Mouse (Mus musculus) G1E (cell line): ENCODE measurements at regions not wholly inside any gene's neighbourhood (a gene's known extent, or its start where the extent isn't known, plus 50 kb on each side); places are given as distances from the start of the nearest gene placed in this dataset.

Experiments
- ATAC-seq: 2 replicates; pipeline ENCODE4 v1.8.0; 2016; ENCODE audit warnings: mild to moderate bottlenecking; ENCODE audit not compliant: insufficient number of reproducible peaks, poor library complexity, low FRiP score, severe bottlenecking; ENCODE audit errors: extremely low read depth
- DNase-seq: peaks from one replicate; pipeline ENCODE4 v3.0.0; 2012; ENCODE audit warnings: low spot score
- H3K27me3 ChIP-seq: 2 replicates; pipeline ENCODE4 v1.6.1; 2012; ENCODE audit warnings: mild to moderate bottlenecking, low read length, inconsistent platforms; ENCODE audit not compliant: insufficient read depth
- H3K36me3 ChIP-seq: replicated peaks from 2 replicates; pipeline ENCODE3; 2012; ENCODE audit warnings: mild to moderate bottlenecking, inconsistent platforms
- H3K4me1 ChIP-seq: 2 replicates; pipeline ENCODE4 v1.6.1; 2012; ENCODE audit warnings: low read depth, low read length, inconsistent platforms, mixed read lengths; ENCODE audit not compliant: insufficient read depth
- H3K4me3 ChIP-seq: 2 replicates; pipeline ENCODE4 v1.5.1; 2012; ENCODE audit warnings: low read depth, mild to moderate bottlenecking, inconsistent platforms, low read length, moderate library complexity, mixed read lengths
- H3K9me3 ChIP-seq: replicated peaks from 2 replicates; pipeline ENCODE4 v1.6.1; 2012; ENCODE audit warnings: inconsistent platforms
- CTCF ChIP-seq: IDR thresholded peaks from 2 replicates; pipeline ENCODE4 v1.5.1; 2012; ENCODE audit warnings: low read depth, low read length, inconsistent platforms, mixed read lengths
- GATA1 ChIP-seq: IDR thresholded peaks from 2 replicates; pipeline ENCODE4 v1.6.1; 2012; ENCODE audit warnings: borderline replicate concordance, low read length, inconsistent platforms, mixed read lengths
- GATA2 ChIP-seq: IDR thresholded peaks from 2 replicates; pipeline ENCODE4 v1.6.1; 2012; ENCODE audit warnings: low read depth, low read length, inconsistent platforms, borderline replicate concordance
- POLR2AphosphoS5 ChIP-seq: IDR thresholded peaks from 2 replicates; pipeline ENCODE4 v1.6.1; 2012; ENCODE audit warnings: low read depth, low read length, inconsistent platforms; ENCODE audit not compliant: insufficient replicate concordance
- TAL1 ChIP-seq: conservative IDR thresholded peaks from 2 replicates; pipeline ENCODE4 v1.6.1; 2012; ENCODE audit warnings: low read depth, low read length, inconsistent platforms, mixed read lengths

- H3K4me1 ChIP-seq: no peaks in the 10 kb centered on the region
- H3K9me3 ChIP-seq: peaks cover 39% of the 10 kb centered on the region
- H3K36me3 ChIP-seq: no peaks in the 10 kb centered on the region
- no peak for TF ChIP-seq TAL1
- TF ChIP-seq GATA1: no peak
- no peak for TF ChIP-seq CTCF
- TF ChIP-seq GATA2: no peak
- no peak for TF ChIP-seq POLR2AphosphoS5
- ATAC-seq (no peak), DNase-seq (no peak)
- no peak overlapping the region for H3K4me3 ChIP-seq
- no peaks in the 10 kb centered on the region for H3K27me3 ChIP-seq
Observed at GRCm38 (mm10) chr1:42229711-42230110, 465.9 kb upstream of the Pou3f3 start.

DNA sequence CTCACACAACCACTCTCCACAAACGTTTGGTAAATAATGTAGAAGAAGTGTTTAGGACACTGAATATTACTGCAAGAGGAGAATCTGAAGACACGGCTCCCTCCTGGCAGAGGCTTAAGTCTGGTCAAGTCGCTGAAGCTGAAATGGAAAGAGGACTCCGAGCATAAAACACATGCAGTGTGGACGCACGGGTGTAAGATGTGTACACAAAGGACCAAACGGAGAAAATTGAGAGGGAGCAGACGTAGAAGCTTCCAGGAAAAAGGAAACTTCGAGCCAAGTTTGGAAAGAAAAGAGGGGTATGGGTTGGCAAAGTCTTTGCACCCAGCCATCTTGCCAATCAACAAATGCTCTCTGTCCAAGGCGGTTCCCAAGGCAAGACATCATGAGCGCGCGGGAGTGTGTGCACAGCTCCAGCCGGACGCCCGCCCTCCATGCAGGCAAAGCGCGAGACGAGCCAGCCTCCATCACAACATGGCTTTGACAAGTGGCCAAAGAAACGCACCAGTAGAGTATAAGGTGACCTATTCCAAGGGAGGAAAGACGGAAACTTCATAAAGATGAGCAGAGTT lies 465.0 kb upstream of the Pou3f3 start:
- Histone ChIP-seq H3K4me3 (no peak overlapping the region), H3K9me3 (peaks cover 42% of the 10 kb centered on the region), H3K36me3 (no peaks in the 10 kb centered on the region), H3K4me1 (no peaks in the 10 kb centered on the region), H3K27me3 (no peaks in the 10 kb centered on the region)
- no peak for DNase-seq
- no peak for TF ChIP-seq CTCF
- no peak for TF ChIP-seq GATA1
- TF ChIP-seq TAL1: no peak
- ATAC-seq: no peak

DNA sequence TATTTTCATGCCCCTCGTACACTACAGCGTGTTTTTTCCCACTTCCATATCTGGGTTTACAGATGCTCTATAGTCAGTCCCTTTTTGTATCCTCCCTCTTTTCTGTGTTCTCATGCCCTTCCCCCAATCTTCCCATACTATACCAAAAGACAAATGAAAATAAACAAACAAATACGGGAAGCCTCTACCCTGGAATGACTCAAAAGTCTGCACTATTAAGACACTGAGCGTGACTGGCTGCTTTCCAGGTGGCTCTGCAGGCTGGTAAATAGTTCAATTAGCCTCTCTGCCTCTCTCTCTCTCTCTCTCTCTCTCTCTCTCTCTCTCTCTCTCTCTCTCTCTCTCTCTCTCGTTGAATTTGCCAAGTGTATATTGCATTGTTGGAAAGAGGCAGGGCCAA lies 464.5 kb upstream of the Pou3f3 start:
- H3K36me3 ChIP-seq: no peaks in the 10 kb centered on the region
- H3K4me1 ChIP-seq: no peaks in the 10 kb centered on the region
- peaks cover 38% of the 10 kb centered on the region for H3K9me3 ChIP-seq
- DNase-seq (no peak), ATAC-seq (no peak)
- H3K4me3 ChIP-seq: no peak overlapping the region
- no peaks in the 10 kb centered on the region for H3K27me3 ChIP-seq
- TF ChIP-seq TAL1 (no peak), CTCF (no peak), POLR2AphosphoS5 (no peak), GATA1 (no peak), GATA2 (no peak)

DNA sequence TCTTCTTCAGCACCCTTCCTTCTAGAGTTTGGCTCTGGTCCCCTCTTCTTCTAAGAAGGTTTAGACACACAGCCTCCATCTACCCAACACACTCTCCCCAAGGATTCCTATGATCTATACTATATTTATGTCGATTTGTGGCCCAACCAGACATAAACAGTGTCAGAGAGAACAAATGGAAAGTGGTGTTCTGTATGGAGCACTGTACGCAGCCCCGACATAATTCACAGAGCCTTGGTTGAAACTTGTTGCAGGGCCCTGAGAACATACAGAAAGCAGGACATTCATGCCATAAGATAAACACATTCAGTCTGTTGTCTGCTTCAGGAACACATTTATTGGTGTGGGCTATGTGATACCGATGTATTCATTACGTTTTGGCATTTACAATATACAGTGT lies 463.7 kb upstream of the Pou3f3 start:
- no peak overlapping the region for H3K4me3 ChIP-seq
- no peaks in the 10 kb centered on the region for H3K36me3 ChIP-seq

DNA sequence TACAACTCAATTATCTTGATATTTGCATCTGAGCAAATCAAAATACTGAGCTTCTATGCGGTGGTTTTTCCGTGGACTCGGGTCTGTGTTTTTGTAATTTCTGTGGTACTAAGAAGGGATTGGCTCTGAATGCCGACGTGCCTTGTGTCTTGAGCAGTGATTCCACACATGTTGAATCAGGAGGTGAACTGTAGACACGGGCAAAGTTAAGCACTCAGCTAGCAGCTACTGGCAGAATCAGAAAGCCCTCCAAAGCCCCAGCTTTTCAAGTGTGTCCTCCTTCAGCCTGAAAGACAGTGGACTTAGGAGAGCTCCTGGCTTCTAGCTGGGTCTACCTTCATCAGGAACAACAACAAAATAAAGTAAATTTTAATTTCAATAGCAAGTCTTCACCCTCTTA lies 462.9 kb upstream of the Pou3f3 start:
- Histone ChIP-seq H3K27me3 (no peaks in the 10 kb centered on the region), H3K9me3 (peaks cover 35% of the 10 kb centered on the region), H3K4me3 (no peak overlapping the region), H3K36me3 (no peaks in the 10 kb centered on the region), H3K4me1 (no peaks in the 10 kb centered on the region)
- ATAC-seq: no peak
- TF ChIP-seq CTCF: no peak
- no peak for TF ChIP-seq GATA1
- TF ChIP-seq POLR2AphosphoS5: no peak
- no peak for DNase-seq

More for the DNA sequence above, 463.7 kb upstream of the Pou3f3 start:
- DNase-seq (no peak), ATAC-seq (no peak)
- Histone ChIP-seq H3K9me3 (peaks cover 37% of the 10 kb centered on the region), H3K4me1 (no peaks in the 10 kb centered on the region), H3K27me3 (no peaks in the 10 kb centered on the region)
- TF ChIP-seq CTCF (no peak), GATA2 (no peak)

- Histone ChIP-seq H3K4me3 (no peak overlapping the region), H3K36me3 (no peaks in the 10 kb centered on the region), H3K27me3 (no peaks in the 10 kb centered on the region), H3K9me3 (peaks cover 33% of the 10 kb centered on the region), H3K4me1 (no peaks in the 10 kb centered on the region)
- DNase-seq (no peak), ATAC-seq (no peak)
- no peak for TF ChIP-seq CTCF
- no peak for TF ChIP-seq GATA1
- TF ChIP-seq TAL1: no peak
- no peak for TF ChIP-seq GATA2
- no peak for TF ChIP-seq POLR2AphosphoS5
Observed at GRCm38 (mm10) chr1:42233289-42233688, 462.3 kb upstream of the Pou3f3 start.

DNA sequence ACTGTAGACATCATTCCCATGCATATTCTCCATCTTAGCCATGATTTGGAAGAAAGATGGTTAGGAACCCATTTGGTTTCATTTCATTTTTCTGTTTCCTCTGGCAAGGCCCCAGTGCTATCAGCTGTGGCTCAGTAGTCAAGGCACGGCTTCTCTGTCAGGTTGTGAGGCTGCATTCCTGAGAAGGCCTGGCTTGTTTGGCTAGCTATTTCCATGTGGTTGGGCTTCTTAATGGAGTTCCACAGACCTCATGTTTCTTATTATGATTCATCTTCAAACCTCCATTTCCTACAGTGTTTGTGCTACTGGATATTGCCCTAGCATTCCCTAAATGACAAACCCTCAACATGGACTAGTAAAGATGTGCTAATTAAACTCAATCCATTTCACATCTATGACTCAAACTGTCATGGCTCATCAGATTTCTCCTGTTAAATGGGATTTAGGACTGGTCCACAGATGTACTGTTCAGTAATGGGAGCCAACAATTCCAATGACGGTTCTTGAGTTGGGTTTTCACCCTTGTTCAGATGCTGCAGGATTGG lies 459.0 kb upstream of the Pou3f3 start:
- ATAC-seq (no peak), DNase-seq (no peak)
- Histone ChIP-seq H3K36me3 (no peaks in the 10 kb centered on the region), H3K4me1 (no peaks in the 10 kb centered on the region), H3K4me3 (no peak overlapping the region), H3K9me3 (peaks cover 15% of the 10 kb centered on the region), H3K27me3 (no peaks in the 10 kb centered on the region)
- no peak for TF ChIP-seq POLR2AphosphoS5
- TF ChIP-seq GATA1: no peak
- no peak for TF ChIP-seq TAL1
- no peak for TF ChIP-seq GATA2
- no peak for TF ChIP-seq CTCF
